Mouse (Mus musculus) C2C12 (cell line): Measurements from ENCODE around the gene Drp2.

Experiments
- CEBPB ChIP-seq: IDR thresholded peaks from one replicate; pipeline ENCODE4 v1.6.1; 2011; ENCODE audit warnings: low read depth, mild to moderate bottlenecking, control low read depth, moderate library complexity
- CTCF ChIP-seq: IDR thresholded peaks from one replicate; pipeline ENCODE4 v1.5.1; 2011; ENCODE audit not compliant: control insufficient read depth, insufficient read depth, insufficient read length
- FOSL1 ChIP-seq: IDR thresholded peaks from one replicate; pipeline ENCODE4 v1.8.0; 2011; ENCODE audit warnings: mild to moderate bottlenecking, low read length; ENCODE audit not compliant: poor library complexity, insufficient read depth, severe bottlenecking
- MAX ChIP-seq: IDR thresholded peaks from one replicate; pipeline ENCODE4 v1.6.1; 2011; ENCODE audit warnings: mild to moderate bottlenecking, control low read depth
- MYOD1 ChIP-seq: IDR thresholded peaks from one replicate; pipeline ENCODE4 v1.6.1; 2011; ENCODE audit warnings: low read depth; ENCODE audit not compliant: control insufficient read depth, insufficient read length
- MYOG ChIP-seq: IDR thresholded peaks from one replicate; pipeline ENCODE4 v1.6.1; 2011; ENCODE audit not compliant: control insufficient read depth, insufficient read length; ENCODE audit errors: extremely low read depth
- USF1 ChIP-seq: IDR thresholded peaks from one replicate; pipeline ENCODE4 v1.6.1; 2011; ENCODE audit warnings: low read depth, mild to moderate bottlenecking, control low read depth, moderate library complexity

GRCm38 (mm10) chrX:134365421-134365820 lies 38.9 kb upstream of the Drp2 start:
- TF ChIP-seq CTCF = no peak
- TF ChIP-seq CEBPB = no peak
- no peak for TF ChIP-seq MYOG
- TF ChIP-seq USF1 = no peak
- no peak for TF ChIP-seq MYOD1
- no peak for TF ChIP-seq MAX
- no peak for TF ChIP-seq FOSL1
